Mouse (Mus musculus) MEL (cell line): ENCODE measurements at regions not wholly inside any gene's neighbourhood (a gene's known extent, or its start where the extent isn't known, plus 50 kb on each side); places are given as distances from the start of the nearest gene placed in this dataset.

Source experiments
- BHLHE40 ChIP-seq: IDR thresholded peaks from 2 replicates; pipeline ENCODE4 v1.6.1; 2012; ENCODE audit warnings: low read depth, mild to moderate bottlenecking, inconsistent platforms, low read length, improper control_type of control experiment, borderline replicate concordance
- CHD2 ChIP-seq: IDR thresholded peaks from 2 replicates; pipeline ENCODE4 v1.6.1; 2011; ENCODE audit warnings: low read length, improper control_type of control experiment
- CTCF ChIP-seq, 3 experiments: IDR thresholded peaks in 2 of 3; conservative IDR thresholded peaks in 1 of 3; 2 replicates each; pipeline ENCODE4 v1.5.1; 2011 to 2012; ENCODE audit warnings: low read length in 3 of 3, low read depth in 2 of 3, mild to moderate bottlenecking in 2 of 3, improper control_type of control experiment in 1 of 3, inconsistent platforms in 1 of 3, mixed read lengths in 1 of 3, moderate library complexity in 1 of 3; ENCODE audit not compliant: control insufficient read depth in 1 of 3, insufficient read depth in 1 of 3, poor library complexity in 1 of 3, severe bottlenecking in 1 of 3
- EP300 ChIP-seq, 2 experiments: IDR thresholded peaks; 2 replicates each; pipeline ENCODE4 v1.6.1; 2011; ENCODE audit warnings: improper control_type of control experiment in 2 of 2, low read length in 2 of 2, low read depth in 1 of 2, mild to moderate bottlenecking in 1 of 2
- GATA1 ChIP-seq: IDR thresholded peaks from 2 replicates; pipeline ENCODE4 v1.6.1; 2011; ENCODE audit warnings: low read depth, low read length, improper control_type of control experiment
- HCFC1 ChIP-seq: IDR thresholded peaks from 2 replicates; pipeline ENCODE4 v1.6.1; 2012; ENCODE audit warnings: low read depth, mild to moderate bottlenecking, inconsistent platforms, low read length, improper control_type of control experiment, moderate library complexity
- JUND ChIP-seq: IDR thresholded peaks from 2 replicates; pipeline ENCODE4 v1.6.1; 2011; ENCODE audit warnings: low read depth, mild to moderate bottlenecking, improper control_type of control experiment, low read length
- MEF2A ChIP-seq: IDR thresholded peaks from 2 replicates; pipeline ENCODE4 v1.6.1; 2014; ENCODE audit warnings: low read depth, mild to moderate bottlenecking, inconsistent platforms, low read length, improper control_type of control experiment; ENCODE audit not compliant: poor library complexity, insufficient replicate concordance, severe bottlenecking; ENCODE audit errors: extremely low read depth
- POLR2A ChIP-seq, 2 experiments: IDR thresholded peaks; 2 replicates each; pipeline ENCODE4 v1.6.1; 2011 to 2012; ENCODE audit warnings: low read length in 2 of 2, mild to moderate bottlenecking in 2 of 2, control low read depth in 1 of 2, improper control_type of control experiment in 1 of 2, low read depth in 1 of 2, moderate library complexity in 1 of 2; ENCODE audit not compliant: control insufficient read depth in 1 of 2, insufficient read depth in 1 of 2, poor library complexity in 1 of 2
- RAD21 ChIP-seq: IDR thresholded peaks from 2 replicates; pipeline ENCODE4 v1.6.1; 2011; ENCODE audit warnings: mild to moderate bottlenecking, low read depth, low read length, improper control_type of control experiment
- TAL1 ChIP-seq: IDR thresholded peaks from 2 replicates; pipeline ENCODE4 v1.6.1; 2012; ENCODE audit warnings: mild to moderate bottlenecking, inconsistent platforms, low read length, moderate library complexity, mixed read lengths
- USF1 ChIP-seq: IDR thresholded peaks from 2 replicates; pipeline ENCODE4 v1.6.1; 2014; ENCODE audit warnings: low read depth, mild to moderate bottlenecking, inconsistent platforms, low read length, improper control_type of control experiment, moderate library complexity

DNA sequence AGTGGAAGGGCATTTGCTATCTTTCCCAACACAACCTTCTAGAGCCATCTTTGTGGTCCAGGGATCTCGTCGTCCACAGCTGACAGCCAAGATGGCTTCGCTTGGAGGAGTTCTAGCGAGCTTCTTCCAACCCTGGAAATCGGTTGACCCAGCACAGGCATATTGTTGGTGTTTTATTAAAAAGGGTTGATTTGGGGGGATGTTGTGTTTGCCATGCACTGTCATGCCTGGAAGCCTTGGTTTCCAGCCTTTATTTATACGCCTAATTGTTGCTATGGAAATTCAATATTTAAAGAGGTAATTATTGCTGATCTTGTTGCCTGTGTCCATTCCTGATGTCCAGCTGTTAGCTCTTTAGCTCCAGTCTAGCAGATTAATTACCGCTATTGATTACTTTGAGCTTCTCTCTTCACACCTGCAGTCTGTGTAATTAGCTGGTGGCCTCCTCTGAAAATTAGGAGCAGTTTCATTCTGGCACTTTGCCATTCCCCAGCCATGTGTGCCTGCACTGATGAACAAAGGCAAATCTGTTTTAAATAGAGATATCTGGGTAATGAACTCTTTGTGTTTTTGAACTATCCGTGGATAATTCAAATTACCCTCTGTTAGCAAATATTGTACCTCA is 275.4 kb downstream of the Rnf144b start:
- no peak for TF ChIP-seq BHLHE40
- no peak for TF ChIP-seq CTCF (IDR thresholded peaks at IDR 0.05 in 2 of 3, conservative IDR thresholded peaks at IDR 0.05 in 1 of 3; ENCODE audit: control insufficient read depth in 1 of 3, insufficient read depth in 1 of 3, low read depth in 2 of 3, low read length in 3 of 3, poor library complexity in 1 of 3, severe bottlenecking in 1 of 3)
- no peak for TF ChIP-seq HCFC1
- no peak for TF ChIP-seq GATA1
- TF ChIP-seq EP300 (IDR thresholded peaks at IDR 0.05; ENCODE audit: low read depth in 1 of 2, low read length in 2 of 2) = no peak
- no peak for TF ChIP-seq MEF2A
- TF ChIP-seq TAL1 = no peak
- TF ChIP-seq RAD21 = no peak
- no peak for TF ChIP-seq USF1
- no peak for TF ChIP-seq POLR2A (IDR thresholded peaks at IDR 0.05; ENCODE audit: control insufficient read depth in 1 of 2, insufficient read depth in 1 of 2, low read depth in 1 of 2, low read length in 2 of 2, poor library complexity in 1 of 2)
- TF ChIP-seq JUND = no peak
- no peak for TF ChIP-seq CHD2
